Mouse (Mus musculus): Measurements from ENCODE around the gene Bpifb4. TPM values are rescaled to one million over a fixed set of nuclear protein-coding genes. Genes with fewer than 3 reads are reported as not detected.

The Bpifb4 gene
- total and polyA plus RNA-seq, 3 experiments = not detected

GRCm38 (mm10) chr2:153900088-153900487 lies 37.9 kb upstream of the Bpifb4 start, which contains the start of gene Bpifb6:
Gene Bpifb6, plus strand, starts transcription at chr2:153900388.
- no peak for DNase-seq (ENCODE audit: low read depth, low spot score)
- Histone ChIP-seq H3K79me2 (ENCODE audit: control insufficient read depth, insufficient read depth, low read length, poor library complexity) (no peaks in the 10 kb centered on the region), H3K4me1 (ENCODE audit: control insufficient read depth in 1 of 2, insufficient read depth in 2 of 2, low read length in 2 of 2) (no peaks in the 10 kb centered on the region), H3K9ac (ENCODE audit: control insufficient read depth, low read depth, low read length, poor library complexity, severe bottlenecking) (no peak within 1 kb of the TSS), H3K27ac (ENCODE audit: control insufficient read depth, low read depth, low read length) (no peak within 1 kb of the TSS), H3K9me3 (replicated peaks; ENCODE audit: insufficient read depth, low read length) (no peaks in the 10 kb centered on the region), H3K27me3 (ENCODE audit: control insufficient read depth in 1 of 2, insufficient read depth in 2 of 2, low read length in 2 of 2) (no peaks in the 10 kb centered on the region), H3K4me3 (ENCODE audit: control insufficient read depth in 1 of 2, insufficient read depth in 1 of 2, low read depth in 2 of 2, low read length in 2 of 2) (no peak within 1 kb of the TSS), H3K36me3 (ENCODE audit: control insufficient read depth in 1 of 2, insufficient read depth in 2 of 2, low read length in 2 of 2) (no peaks in the 10 kb centered on the region)
- TF ChIP-seq POLR2AphosphoS5 (IDR thresholded peaks at IDR 0.05; ENCODE audit: borderline replicate concordance, low read depth, low read length) = no peak
- TF ChIP-seq ZC3H11A (IDR thresholded peaks at IDR 0.05; ENCODE audit: low read depth, low read length) = no peak
- no peak for TF ChIP-seq ZMIZ1 (IDR thresholded peaks at IDR 0.05; ENCODE audit: low read depth, low read length)

- H3K27ac ChIP-seq (ENCODE audit: control insufficient read depth, low read depth, low read length) = no peak overlapping the region
- H3K9ac ChIP-seq (ENCODE audit: control insufficient read depth, low read depth, low read length, poor library complexity, severe bottlenecking) = no peak overlapping the region
- H3K79me2 ChIP-seq (ENCODE audit: control insufficient read depth, insufficient read depth, low read length, poor library complexity) = no peaks in the 10 kb centered on the region
- H3K4me3 ChIP-seq (ENCODE audit: control insufficient read depth in 1 of 2, insufficient read depth in 1 of 2, low read depth in 2 of 2, low read length in 2 of 2) = no peak overlapping the region
- no peak for DNase-seq (ENCODE audit: low read depth, low spot score)
- TF ChIP-seq NRF1 (IDR thresholded peaks at IDR 0.05; ENCODE audit: insufficient read depth, low read depth, low read length, poor library complexity, severe bottlenecking) (no peak), E2F4 (IDR thresholded peaks at IDR 0.05; ENCODE audit: borderline replicate concordance, low read depth, low read length) (no peak), ZNF384 (IDR thresholded peaks at IDR 0.05; ENCODE audit: low read depth, low read length) (no peak), RAD21 (IDR thresholded peaks at IDR 0.05; ENCODE audit: low read depth, low read length) (no peak), SIN3A (IDR thresholded peaks at IDR 0.05; ENCODE audit: low read length) (no peak), GATA1 (IDR thresholded peaks at IDR 0.05; ENCODE audit: low read depth, low read length) (no peak), TBP (IDR thresholded peaks at IDR 0.05; ENCODE audit: low read depth, low read length) (no peak), CHD1 (IDR thresholded peaks at IDR 0.05; ENCODE audit: low read depth, low read length) (no peak), KAT2A (conservative IDR thresholded peaks at IDR 0.05; ENCODE audit: low read depth, low read length) (no peak), ZKSCAN1 (IDR thresholded peaks at IDR 0.05; ENCODE audit: low read depth, low read length) (no peak), POLR2A (IDR thresholded peaks at IDR 0.05; ENCODE audit: control insufficient read depth in 1 of 2, insufficient read depth in 1 of 2, low read depth in 1 of 2, low read length in 2 of 2, poor library complexity in 1 of 2) (no peak), GABPA (IDR thresholded peaks at IDR 0.05; ENCODE audit: low read depth, low read length) (no peak), MAFK (IDR thresholded peaks at IDR 0.05; ENCODE audit: borderline replicate concordance, low read depth, low read length) (no peak), ELF1 (IDR thresholded peaks at IDR 0.05; ENCODE audit: low read depth, low read length) (no peak), BHLHE40 (IDR thresholded peaks at IDR 0.05; ENCODE audit: borderline replicate concordance, low read depth, low read length) (no peak), ZC3H11A (IDR thresholded peaks at IDR 0.05; ENCODE audit: low read depth, low read length) (no peak), TCF12 (IDR thresholded peaks at IDR 0.05; ENCODE audit: low read depth, low read length) (no peak), POLR2AphosphoS5 (IDR thresholded peaks at IDR 0.05; ENCODE audit: borderline replicate concordance, low read depth, low read length) (no peak), ETS1 (IDR thresholded peaks at IDR 0.05; ENCODE audit: low read depth, low read length) (no peak)
- H3K27me3 ChIP-seq (ENCODE audit: control insufficient read depth in 1 of 2, insufficient read depth in 2 of 2, low read length in 2 of 2) = no peaks in the 10 kb centered on the region
- no peaks in the 10 kb centered on the region for H3K36me3 ChIP-seq (ENCODE audit: control insufficient read depth in 1 of 2, insufficient read depth in 2 of 2, low read length in 2 of 2)
- no peaks in the 10 kb centered on the region for H3K9me3 ChIP-seq (replicated peaks; ENCODE audit: insufficient read depth, low read length)
- no peaks in the 10 kb centered on the region for H3K4me1 ChIP-seq (ENCODE audit: control insufficient read depth in 1 of 2, insufficient read depth in 2 of 2, low read length in 2 of 2)
Observed at GRCm38 (mm10) chr2:153902726-153903125, 35.3 kb upstream of the Bpifb4 start.
